Mouse (Mus musculus): ENCODE measurements around the gene Ms4a6b.
"Not testable (repeated sequence)": the region's sequence is repeated elsewhere in the genome, so short reads cannot be mapped to it uniquely, and the experiment has no call there.

DNA sequence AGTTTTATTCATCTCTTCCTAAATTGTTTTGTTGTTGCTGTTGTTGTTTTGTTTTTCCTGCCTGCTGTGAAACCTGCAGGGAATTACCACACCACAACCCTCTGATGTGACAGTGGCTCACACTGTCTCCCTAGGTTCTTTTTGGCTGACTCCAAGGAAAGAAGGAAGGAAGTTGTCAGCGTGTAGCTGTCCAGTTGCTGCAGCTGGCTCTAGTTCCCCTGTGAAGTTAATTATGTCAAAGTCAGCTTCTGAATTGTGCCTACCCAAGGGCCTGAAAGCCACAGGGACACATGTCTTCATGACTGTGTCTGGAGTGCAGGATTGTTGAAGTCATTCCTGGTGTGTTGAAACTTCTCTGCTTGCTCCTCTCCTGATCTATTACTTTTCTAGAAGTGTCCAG, 1.1 kb downstream of the Ms4a6b start:
- TF ChIP-seq POLR2A (IDR thresholded peaks at IDR 0.05; ENCODE audit: control insufficient read depth in 1 of 2, insufficient read depth in 1 of 2, low read depth in 1 of 2, low read length in 2 of 2, poor library complexity in 1 of 2); POLR2AphosphoS5 (IDR thresholded peaks at IDR 0.05; ENCODE audit: borderline replicate concordance, low read depth, low read length); CTCF (IDR thresholded peaks at IDR 0.05 in 2 of 3, conservative IDR thresholded peaks at IDR 0.05 in 1 of 3; ENCODE audit: control insufficient read depth in 1 of 3, insufficient read depth in 1 of 3, low read depth in 2 of 3, low read length in 3 of 3, poor library complexity in 1 of 3, severe bottlenecking in 1 of 3); BHLHE40 (IDR thresholded peaks at IDR 0.05; ENCODE audit: borderline replicate concordance, low read depth, low read length); ZKSCAN1 (IDR thresholded peaks at IDR 0.05; ENCODE audit: low read depth, low read length); E2F4 (IDR thresholded peaks at IDR 0.05; ENCODE audit: borderline replicate concordance, low read depth, low read length); EP300 (IDR thresholded peaks at IDR 0.05; ENCODE audit: low read depth in 1 of 2, low read length in 2 of 2): not testable (repeated sequence)

Measured in MEL (cell line).